Mouse (Mus musculus): Measurements from ENCODE around the gene Galnt12. TPM values are rescaled to one million over a fixed set of nuclear protein-coding genes. Genes with fewer than 3 reads are reported as not detected.
"Not testable (repeated sequence)": the region's sequence is repeated elsewhere in the genome, so short reads cannot be mapped to it uniquely, and the experiment has no call there.

Galnt12 gene
- 3.2 and 3.6 TPM in 2 replicates for polyA plus RNA-seq (2015; fragmentation: Nextera tagmentation; extraction: Ambion mirVana)

- H3K4me2 ChIP-seq = peak within 1 kb of the TSS; percentile 100
- no peaks in the 10 kb centered on the region for H3K36me3 ChIP-seq
- H3K9me3 ChIP-seq = no peaks in the 10 kb centered on the region
- peaks cover 50% of the 10 kb centered on the region for H3K27me3 ChIP-seq
- ATAC-seq (ENCODE audit: insufficient number of reproducible peaks, insufficient read depth, low FRiP score, low TSS enrichment, low read depth) = peak; percentile 43; the same call in 1 of the 2 replicates
- H3K4me3 ChIP-seq = peak within 1 kb of the TSS; percentile 68
- H3K4me1 ChIP-seq = peaks cover 12% of the 10 kb centered on the region
- H3K27ac ChIP-seq = no peak within 1 kb of the TSS
- peak within 1 kb of the TSS; percentile 72 for H3K9ac ChIP-seq
- WGBS = under 1% methylated on average over 67 of the region's 74 CpGs
Measured at GRCm38 (mm10) chr4:47091493-47092386, at the start of gene Galnt12. Galnt12 (plus strand) TSS chr4:47091909.

GRCm38 (mm10) chr4:47043866-47044265 lies 47.8 kb upstream of the Galnt12 start:
- no peak overlapping the region for H3K9ac ChIP-seq
- WGBS = 90% methylated on average over 9 of the region's 9 CpGs
- H3K9me3 ChIP-seq = no peaks in the 10 kb centered on the region
- H3K36me3 ChIP-seq = peaks cover 61% of the 10 kb centered on the region
- no peak for ATAC-seq (ENCODE audit: insufficient number of reproducible peaks, insufficient read depth, low FRiP score, low TSS enrichment, low read depth)
- H3K4me1 ChIP-seq = no peaks in the 10 kb centered on the region
- H3K4me2 ChIP-seq = no peak overlapping the region
- H3K27ac ChIP-seq = no peak overlapping the region
- no peaks in the 10 kb centered on the region for H3K27me3 ChIP-seq
- H3K4me3 ChIP-seq = no peak overlapping the region

GRCm38 (mm10) chr4:47046974-47047373 lies 44.7 kb upstream of the Galnt12 start:
- 89% methylated on average over 6 of the region's 6 CpGs for WGBS
- H3K9ac ChIP-seq = no peak overlapping the region
- H3K4me1 ChIP-seq = peaks cover 13% of the 10 kb centered on the region
- H3K27ac ChIP-seq = no peak overlapping the region
- peaks cover 38% of the 10 kb centered on the region for H3K36me3 ChIP-seq
- no peak overlapping the region for H3K4me2 ChIP-seq
- no peak for ATAC-seq (ENCODE audit: insufficient number of reproducible peaks, insufficient read depth, low FRiP score, low TSS enrichment, low read depth)
- H3K27me3 ChIP-seq = no peaks in the 10 kb centered on the region
- no peaks in the 10 kb centered on the region for H3K9me3 ChIP-seq
- no peak overlapping the region for H3K4me3 ChIP-seq

- Histone ChIP-seq H3K9ac (no peak overlapping the region), H3K27ac (no peak overlapping the region), H3K4me1 (peaks cover 13% of the 10 kb centered on the region), H3K36me3 (peaks cover 37% of the 10 kb centered on the region), H3K4me3 (no peak overlapping the region), H3K9me3 (no peaks in the 10 kb centered on the region), H3K27me3 (no peaks in the 10 kb centered on the region), H3K4me2 (no peak overlapping the region)
- WGBS = 62% methylated on average over 4 of the region's 4 CpGs
- no peak for ATAC-seq (ENCODE audit: insufficient number of reproducible peaks, insufficient read depth, low FRiP score, low TSS enrichment, low read depth)
Measured at GRCm38 (mm10) chr4:47047765-47048164, 43.9 kb upstream of the Galnt12 start.

GRCm38 (mm10) chr4:47049216-47049615 lies 42.5 kb upstream of the Galnt12 start:
- WGBS = 93% methylated on average over 16 of the region's 16 CpGs
- Histone ChIP-seq H3K9me3 (no peaks in the 10 kb centered on the region), H3K4me1 (peaks cover 13% of the 10 kb centered on the region), H3K27me3 (no peaks in the 10 kb centered on the region), H3K36me3 (peaks cover 30% of the 10 kb centered on the region), H3K9ac (no peak overlapping the region), H3K27ac (no peak overlapping the region), H3K4me2 (no peak overlapping the region), H3K4me3 (no peak overlapping the region)
- no peak for ATAC-seq (ENCODE audit: insufficient number of reproducible peaks, insufficient read depth, low FRiP score, low TSS enrichment, low read depth)

GRCm38 (mm10) chr4:47050167-47050566 lies 41.5 kb upstream of the Galnt12 start:
- peaks cover 21% of the 10 kb centered on the region for H3K36me3 ChIP-seq
- H3K9ac ChIP-seq = peak overlapping the region; percentile 2; the same call in 1 of the 2 replicates
- ATAC-seq (ENCODE audit: insufficient number of reproducible peaks, insufficient read depth, low FRiP score, low TSS enrichment, low read depth) = no peak
- H3K27me3 ChIP-seq = no peaks in the 10 kb centered on the region
- peaks cover 13% of the 10 kb centered on the region for H3K4me1 ChIP-seq
- H3K4me2 ChIP-seq = no peak overlapping the region
- H3K9me3 ChIP-seq = no peaks in the 10 kb centered on the region
- 0% methylated on average over 1 of the region's 1 CpGs for WGBS
- no peak overlapping the region for H3K4me3 ChIP-seq
- peak overlapping the region; percentile 24 for H3K27ac ChIP-seq

GRCm38 (mm10) chr4:47050642-47051381 lies 40.9 kb upstream of the Galnt12 start:
- H3K4me2 ChIP-seq = no peak overlapping the region
- ATAC-seq (ENCODE audit: insufficient number of reproducible peaks, insufficient read depth, low FRiP score, low TSS enrichment, low read depth) = no peak
- H3K9ac ChIP-seq = peak overlapping the region; percentile 32; the same call in 1 of the 2 replicates
- H3K4me3 ChIP-seq = no peak overlapping the region
- WGBS = 21% methylated on average over 10 of the region's 10 CpGs
- H3K36me3 ChIP-seq = peaks cover 21% of the 10 kb centered on the region
- H3K27ac ChIP-seq = peak overlapping the region; percentile 24
- peaks cover 13% of the 10 kb centered on the region for H3K4me1 ChIP-seq
- no peaks in the 10 kb centered on the region for H3K9me3 ChIP-seq
- H3K27me3 ChIP-seq = no peaks in the 10 kb centered on the region

GRCm38 (mm10) chr4:47051905-47052304 lies 39.8 kb upstream of the Galnt12 start:
- H3K4me1 ChIP-seq = peaks cover 20% of the 10 kb centered on the region
- no peak overlapping the region for H3K4me2 ChIP-seq
- no peak overlapping the region for H3K27ac ChIP-seq
- WGBS = 71% methylated on average over 9 of the region's 9 CpGs
- H3K36me3 ChIP-seq = peaks cover 16% of the 10 kb centered on the region
- H3K27me3 ChIP-seq = no peaks in the 10 kb centered on the region
- no peaks in the 10 kb centered on the region for H3K9me3 ChIP-seq
- no peak for ATAC-seq (ENCODE audit: insufficient number of reproducible peaks, insufficient read depth, low FRiP score, low TSS enrichment, low read depth)
- H3K4me3 ChIP-seq = no peak overlapping the region
- 0 out of 2 replicates have a peak overlapping the region, but pooled peaks have one; percentile 2 for H3K9ac ChIP-seq

- H3K4me3 ChIP-seq; H3K36me3 ChIP-seq; ATAC-seq (ENCODE audit: insufficient number of reproducible peaks, insufficient read depth, low FRiP score, low TSS enrichment, low read depth); H3K9me3 ChIP-seq; H3K27me3 ChIP-seq; H3K9ac ChIP-seq; H3K27ac ChIP-seq; H3K4me2 ChIP-seq: not testable (repeated sequence)
- WGBS = 94% methylated on average over 9 of the region's 9 CpGs
- H3K4me1 ChIP-seq = peaks cover 23% of the 10 kb centered on the region
Measured at GRCm38 (mm10) chr4:47055170-47055569, 36.5 kb upstream of the Galnt12 start.

- H3K27ac ChIP-seq = no peak overlapping the region
- no peaks in the 10 kb centered on the region for H3K36me3 ChIP-seq
- H3K9me3 ChIP-seq = no peaks in the 10 kb centered on the region
- no peaks in the 10 kb centered on the region for H3K27me3 ChIP-seq
- peaks cover 18% of the 10 kb centered on the region for H3K4me1 ChIP-seq
- ATAC-seq (ENCODE audit: insufficient number of reproducible peaks, insufficient read depth, low FRiP score, low TSS enrichment, low read depth) = no peak
- H3K4me2 ChIP-seq = peak overlapping the region; percentile 68; the same call in 1 of the 2 replicates
- WGBS = 97% methylated on average over 6 of the region's 6 CpGs
- no peak overlapping the region for H3K4me3 ChIP-seq
- H3K9ac ChIP-seq = no peak overlapping the region
Measured at GRCm38 (mm10) chr4:47055570-47056080, 36.1 kb upstream of the Galnt12 start.

GRCm38 (mm10) chr4:47056791-47057509 lies 34.8 kb upstream of the Galnt12 start, which contains the start of gene Anks6:
Anks6 (minus strand) TSS chr4:47057427.
- WGBS = under 1% methylated on average over 45 of the region's 86 CpGs
- H3K27ac ChIP-seq = peak within 1 kb of the TSS; percentile 39
- peak within 1 kb of the TSS; percentile 68 for H3K4me2 ChIP-seq
- peaks cover 11% of the 10 kb centered on the region for H3K4me1 ChIP-seq
- H3K4me3 ChIP-seq = peak within 1 kb of the TSS; percentile 80
- H3K9ac ChIP-seq = peak within 1 kb of the TSS; percentile 88
- H3K27me3 ChIP-seq = no peaks in the 10 kb centered on the region
- no peaks in the 10 kb centered on the region for H3K9me3 ChIP-seq
- no peaks in the 10 kb centered on the region for H3K36me3 ChIP-seq
- ATAC-seq (ENCODE audit: insufficient number of reproducible peaks, insufficient read depth, low FRiP score, low TSS enrichment, low read depth) = peak; percentile 87
